Mouse (Mus musculus) neutrophil, adult 5-6 weeks (primary cell): ENCODE data around the gene Sdad1. TPM values are rescaled to one million over a fixed set of nuclear protein-coding genes. Genes with fewer than 3 reads are reported as not detected.
A peak's percentile ranks its signal among the peaks of the same experiment; 100 is the strongest.

Experiments
- ATAC-seq: fragments of 151-379, 151-347 bp; 2 replicates; pipeline ENCODE4 v1.8.0; 2017; ENCODE audit warnings: mild to moderate bottlenecking, moderate TSS enrichment; ENCODE audit not compliant: insufficient number of reproducible peaks, poor library complexity, low FRiP score, severe bottlenecking; ENCODE audit errors: extremely low read depth
- total RNA-seq: library from RNA; stranded (forward); fragments of 200-1000 nt; gene quantifications from 2 replicates; pipeline ENCODE4 v1.2.3, GENCODE M21; 2017

The Sdad1 gene
- total RNA-seq, 1 experiment from 2014 or later, result 41.9 TPM

- no peak for ATAC-seq
These were observed 57.4 kb downstream of the Sdad1 start for GRCm38 (mm10) chr5:92252797-92253343.

- ATAC-seq, result no peak
These were observed 58.2 kb downstream of the Sdad1 start for GRCm38 (mm10) chr5:92252031-92252430.

- ATAC-seq, result no peak
These were observed 61.7 kb downstream of the Sdad1 start for GRCm38 (mm10) chr5:92248614-92249013.

- ATAC-seq, result peak; percentile 28; the same call in 1 of the 2 replicates
These were observed 64.8 kb downstream of the Sdad1 start for GRCm38 (mm10) chr5:92245483-92245882.

GRCm38 (mm10) chr5:92244900-92245299, 65.4 kb downstream of the Sdad1 start:
- ATAC-seq, result no peak

GRCm38 (mm10) chr5:92240769-92241168, 69.5 kb downstream of the Sdad1 start:
- ATAC-seq, result no peak

GRCm38 (mm10) chr5:92239333-92240232, 70.7 kb downstream of the Sdad1 start:
- ATAC-seq, result no peak

GRCm38 (mm10) chr5:92234939-92235557, 75.2 kb downstream of the Sdad1 start:
- ATAC-seq, result no peak

Other genes starting within 250 kb of the Sdad1 start
- gene G3bp2, start 226.8 kb downstream of the Sdad1 start, total RNA-seq, result 117 and 139 TPM in 2 replicates
- 29.8 and 30.3 TPM in 2 replicates for gene Uso1, start 172.5 kb downstream of the Sdad1 start, total RNA-seq
- not detected in 2 replicates for gene U90926, start 95.1 kb downstream of the Sdad1 start, total RNA-seq
- gene Ppef2, start 54.2 kb downstream of the Sdad1 start, total RNA-seq, result 0.86 and 1.0 TPM in 2 replicates
- gene Naaa, start 32.3 kb downstream of the Sdad1 start, total RNA-seq, result 42.5 and 43.8 TPM in 2 replicates
- 0.12 TPM in 2 replicates for gene Cxcl9, start 17.6 kb upstream of the Sdad1 start, total RNA-seq
- gene Art3, start 21.3 kb upstream of the Sdad1 start, total RNA-seq, result 0.49 TPM in 1 of 2 replicates, not detected in the other
- 2.6 and 6.2 TPM in 2 replicates for gene Cxcl10, start 38.4 kb upstream of the Sdad1 start, total RNA-seq
- 42.7 and 43.7 TPM in 2 replicates for gene Nup54, start 124.7 kb upstream of the Sdad1 start, total RNA-seq
- 63.6 and 64.9 TPM in 2 replicates for gene Scarb2, start 196.4 kb upstream of the Sdad1 start, total RNA-seq
- gene Fam47e, start 244.6 kb upstream of the Sdad1 start, total RNA-seq, result not detected in 2 replicates